Mouse (Mus musculus) kidney, adult 2 months (tissue): ENCODE data around the gene Fis1.

Experiments
- CTCF ChIP-seq: fragments of 200-500 bp; conservative IDR thresholded peaks from 2 replicates; pipeline ENCODE4 v1.5.1; 2011; ENCODE audit warnings: low read depth, mild to moderate bottlenecking, control low read depth, low read length, moderate library complexity, mixed read lengths; ENCODE audit not compliant: insufficient read depth, insufficient read length
- POLR2A ChIP-seq: fragments of 200-500 bp; IDR thresholded peaks from one replicate; pipeline ENCODE4 v1.6.1; 2011; ENCODE audit warnings: low read depth, low read length, control low read depth

DNA sequence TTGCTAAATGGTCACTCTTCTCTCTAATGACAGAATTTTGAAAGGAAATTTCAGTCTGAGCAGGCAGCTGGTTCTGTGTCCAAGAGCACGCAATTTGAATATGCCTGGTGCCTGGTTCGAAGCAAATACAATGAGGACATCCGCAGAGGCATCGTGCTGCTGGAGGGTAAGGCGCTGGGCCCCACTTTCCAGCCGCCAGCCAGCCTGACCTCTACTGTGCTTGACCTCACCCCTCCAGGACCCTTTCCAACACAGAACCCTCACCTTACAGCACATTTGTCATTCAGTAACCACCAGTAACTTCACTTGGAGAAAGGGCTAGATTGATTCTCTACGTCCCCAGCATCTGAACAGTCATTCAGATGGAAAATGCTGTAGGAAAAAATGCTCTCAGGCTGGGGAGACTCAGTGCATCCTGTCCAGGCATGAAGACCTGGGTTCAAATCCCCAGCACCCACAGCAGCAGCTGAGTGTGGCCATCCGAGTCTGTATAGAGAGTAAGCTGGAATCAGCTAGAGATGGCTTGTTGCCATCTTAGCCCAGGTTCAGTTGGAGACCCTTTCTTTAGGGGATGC is 10.0 kb downstream of the Fis1 start:
- TF ChIP-seq CTCF, result no peak
- no peak for TF ChIP-seq POLR2A
